Mouse (Mus musculus) central nervous system, embryonic 11.5 days (tissue): ENCODE data around the gene Tdgf1. TPM values are rescaled to one million over a fixed set of nuclear protein-coding genes. Genes with fewer than 3 reads are reported as not detected.

Experiments used
- polyA plus RNA-seq: library from polyadenylated mRNA; depleted of rRNA; stranded (reverse); fragments of >200 nt; gene quantifications from 2 replicates; pipeline ENCODE4 v1.2.3, GENCODE M21; 2012; rRNA removed

The Tdgf1 gene
- polyA plus RNA-seq, result 0.06 TPM in 2 replicates

GRCm38 (mm10) chr9:110945926-110946325 is at the start of gene Tdgf1:
Tdgf1 (minus strand) TSS chr9:110946158.

GRCm38 (mm10) chr9:110990204-110990603 is 44.2 kb upstream of the Tdgf1 start, which contains the start of gene Rtp3:
Rtp3 (minus strand) TSS chr9:110990583.

GRCm38 (mm10) chr9:110951397-110951796 is 5.4 kb upstream of the Tdgf1 start, which contains the start of gene Lrrc2:
Lrrc2 (plus strand) TSS chr9:110951545.

GRCm38 (mm10) chr9:110916786-110917185 is 29.2 kb downstream of the Tdgf1 start, which contains the start of gene Fam240a:
Fam240a (minus strand) TSS chr9:110916861.

Other genes with a start within 250 kb of the Tdgf1 start
- gene Myl3, start 204.3 kb downstream of the Tdgf1 start, polyA plus RNA-seq, result 55.4 and 63.3 TPM in 2 replicates
- gene Pth1r, start 199.0 kb downstream of the Tdgf1 start, polyA plus RNA-seq, result 22.0 and 55.9 TPM in 2 replicates
- gene Prss42, start 148.0 kb downstream of the Tdgf1 start, polyA plus RNA-seq, result 0.05 TPM in 1 of 2 replicates, not detected in the other
- not detected in 2 replicates for gene Prss44, start 132.2 kb downstream of the Tdgf1 start, polyA plus RNA-seq
- not detected in 2 replicates for gene Prss43, start 119.5 kb downstream of the Tdgf1 start, polyA plus RNA-seq
- gene Prss45, start 111.6 kb downstream of the Tdgf1 start, polyA plus RNA-seq, result not detected in 2 replicates
- not detected in 2 replicates for gene Prss46, start 101.7 kb downstream of the Tdgf1 start, polyA plus RNA-seq
- gene Prss50, start 88.2 kb downstream of the Tdgf1 start, polyA plus RNA-seq, result 0.63 and 1.2 TPM in 2 replicates
- gene Als2cl, start 66.3 kb downstream of the Tdgf1 start, polyA plus RNA-seq, result 2.3 and 3.2 TPM in 2 replicates
- gene Tmie, start 66.0 kb downstream of the Tdgf1 start, polyA plus RNA-seq, result 0.24 and 0.40 TPM in 2 replicates
- not detected in 2 replicates for gene Fam240a, start 29.3 kb downstream of the Tdgf1 start, polyA plus RNA-seq
- 0.04 and 0.07 TPM in 2 replicates for gene Lrrc2, start 5.4 kb upstream of the Tdgf1 start, polyA plus RNA-seq
- 0.75 and 0.91 TPM in 2 replicates for gene Rtp3, start 44.4 kb upstream of the Tdgf1 start, polyA plus RNA-seq
- 0.56 and 0.65 TPM in 2 replicates for gene Ltf, start 73.1 kb upstream of the Tdgf1 start, polyA plus RNA-seq
- gene Ccrl2, start 111.4 kb upstream of the Tdgf1 start, polyA plus RNA-seq, result 0.80 and 1.2 TPM in 2 replicates
- gene Lrrfip2, start 171.4 kb upstream of the Tdgf1 start, polyA plus RNA-seq, result 48.8 and 73.3 TPM in 2 replicates